Mouse (Mus musculus) megakaryocyte, embryonic 14.5 days (primary cell): ENCODE results near the gene Zbtb20.

Source experiments
- FLI1 ChIP-seq: IDR thresholded peaks from 2 replicates; pipeline ENCODE4 v1.6.1; 2012; ENCODE audit warnings: low read length, inconsistent platforms, mixed read lengths
- GATA1 ChIP-seq: IDR thresholded peaks from 3 replicates; pipeline ENCODE4 v1.6.1; 2012; ENCODE audit warnings: mixed read lengths, low read length, inconsistent platforms, borderline replicate concordance

- TF ChIP-seq FLI1 (no peak), GATA1 (no peak)
These were observed 343.7 kb downstream of the Zbtb20 start for GRCm38 (mm10) chr16:43219367-43219766.
